Mouse (Mus musculus) embryonic facial prominence, embryonic 13.5 days (tissue): Measurements from ENCODE around the gene Siglecg. TPM values are rescaled to one million over a fixed set of nuclear protein-coding genes. Genes with fewer than 3 reads are reported as not detected.
A peak's percentile ranks its signal among the peaks of the same experiment; 100 is the strongest.

ENCODE experiments used
- ATAC-seq: fragments of 200-750 bp; cut with Nextera tagmentation; 2 replicates; pipeline ENCODE4 v1.8.0; 2017; ENCODE audit warnings: low read depth; ENCODE audit not compliant: insufficient number of reproducible peaks, insufficient read depth, low FRiP score, low TSS enrichment
- H3K27ac ChIP-seq: fragments of 300-500 bp; sonication (generic); 2 replicates; pipeline ENCODE4 v1.5.1; 2015; ENCODE audit warnings: moderate library complexity, mild to moderate bottlenecking, inconsistent platforms
- H3K27me3 ChIP-seq: fragments of 300-500 bp; sonication (generic); 2 replicates; pipeline ENCODE4 v1.6.1; 2015; ENCODE audit warnings: mild to moderate bottlenecking, inconsistent platforms
- H3K36me3 ChIP-seq: fragments of 300-500 bp; sonication (generic); 2 replicates; pipeline ENCODE4 v1.6.1; 2015; ENCODE audit warnings: mild to moderate bottlenecking, inconsistent platforms
- H3K4me1 ChIP-seq: fragments of 300-500 bp; sonication (generic); 2 replicates; pipeline ENCODE4 v1.6.1; 2015; ENCODE audit warnings: inconsistent platforms
- H3K4me2 ChIP-seq: fragments of 300-500 bp; sonication (generic); 2 replicates; pipeline ENCODE4 v1.6.1; 2015; ENCODE audit warnings: moderate library complexity, mild to moderate bottlenecking, inconsistent platforms
- H3K4me3 ChIP-seq: fragments of 300-500 bp; sonication (generic); 2 replicates; pipeline ENCODE4 v1.5.1; 2015; ENCODE audit warnings: mild to moderate bottlenecking, inconsistent platforms
- H3K9ac ChIP-seq: fragments of 300-500 bp; sonication (generic); 2 replicates; pipeline ENCODE4 v1.6.1; 2015; ENCODE audit warnings: mild to moderate bottlenecking, inconsistent platforms
- H3K9me3 ChIP-seq: fragments of 300-500 bp; sonication (generic); 2 replicates; pipeline ENCODE4 v1.6.1; 2016; ENCODE audit warnings: inconsistent platforms
- WGBS: fragments of 180-500 bp; shearing (Covaris S2); methylation state at CpG from one replicate; pipeline ENCODE4 v1.1.7; 2015; ENCODE audit warnings: mixed read lengths; 5-methylcytosine and 5-hydroxymethylcytosine counted together
- polyA plus RNA-seq: library from polyadenylated mRNA; unstranded; fragments of >200 nt; fragmentation: Nextera tagmentation; extraction: Ambion mirVana; gene quantifications from 2 replicates; pipeline ENCODE4 v1.2.1, GENCODE M21; 2015

Gene Siglecg
- polyA plus RNA-seq, 1 experiment from 2014 or later: not detected

DNA sequence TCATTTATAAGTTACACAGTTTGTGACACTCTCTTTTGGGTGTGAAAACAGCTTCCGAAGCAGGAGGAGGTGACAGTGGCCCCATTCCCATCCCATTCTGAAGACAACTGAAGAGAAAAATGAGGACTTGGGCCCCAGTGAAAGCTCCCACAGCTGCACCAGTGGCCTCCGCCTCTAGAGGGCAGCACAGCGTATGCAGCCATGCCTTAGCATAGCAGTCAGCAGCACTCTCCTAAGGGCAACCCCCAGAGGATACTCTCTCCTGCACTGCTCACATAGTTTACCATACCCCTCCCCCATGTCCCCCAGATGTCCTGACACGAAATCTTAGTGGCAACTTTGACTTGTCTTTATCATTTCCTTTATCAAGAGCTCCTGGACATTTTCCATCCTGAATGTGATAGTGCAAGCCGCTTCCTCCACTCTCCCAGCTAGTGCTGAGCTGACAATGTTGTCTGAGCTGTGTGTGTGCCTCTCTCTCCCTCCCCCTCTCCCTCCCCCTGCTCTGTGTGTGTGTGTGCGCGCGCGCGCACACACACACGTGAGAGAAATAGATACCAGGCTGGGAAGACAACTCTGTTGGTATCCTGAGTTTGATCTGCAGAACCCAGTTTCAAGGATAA is 15.1 kb downstream of the Siglecg start:
- H3K9me3 ChIP-seq: no peaks in the 10 kb centered on the region
- H3K27ac ChIP-seq: no peak overlapping the region
- 10% methylated on average over 11 of the region's 11 CpGs for WGBS
- no peak overlapping the region for H3K4me3 ChIP-seq
- H3K4me2 ChIP-seq: peak overlapping the region; percentile 39
- H3K4me1 ChIP-seq: peaks cover 5% of the 10 kb centered on the region; the same call in 1 of the 2 replicates
- no peaks in the 10 kb centered on the region for H3K27me3 ChIP-seq
- ATAC-seq: peak; percentile 79
- H3K36me3 ChIP-seq: no peaks in the 10 kb centered on the region
- H3K9ac ChIP-seq: no peak overlapping the region

DNA sequence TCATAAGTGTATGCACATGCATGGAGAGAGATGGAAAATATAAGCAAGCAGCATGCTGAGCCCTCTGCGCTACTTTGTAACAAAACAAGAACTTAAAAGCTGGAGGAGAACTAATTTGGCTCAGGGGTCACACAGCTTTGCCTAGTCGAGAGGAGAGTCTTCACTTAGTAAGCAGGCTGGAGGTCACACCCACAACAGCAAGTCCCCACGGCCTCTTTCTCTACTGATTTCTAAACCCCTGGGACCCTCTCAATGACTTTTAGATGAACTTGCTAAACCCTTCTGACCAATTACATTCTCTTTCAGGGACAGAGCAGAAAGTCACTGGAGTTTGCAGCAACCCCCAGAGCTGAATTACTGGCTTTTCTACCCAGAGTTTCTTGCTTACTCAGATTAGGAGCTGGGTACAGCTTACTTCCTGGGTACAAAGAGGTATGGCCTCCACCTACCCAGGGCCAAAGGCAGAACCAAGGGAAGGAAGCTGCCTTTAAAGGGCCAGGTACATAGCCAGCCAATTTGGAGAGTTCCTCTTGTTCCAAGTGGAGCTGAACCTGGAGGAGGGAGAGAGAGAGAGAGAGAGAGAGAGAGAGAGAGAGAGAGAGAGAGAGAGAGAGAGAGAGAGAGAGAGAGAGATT is 16.1 kb downstream of the Siglecg start:
- no peaks in the 10 kb centered on the region for H3K36me3 ChIP-seq
- no peak overlapping the region for H3K4me3 ChIP-seq
- peaks cover 5% of the 10 kb centered on the region; the same call in 1 of the 2 replicates for H3K4me1 ChIP-seq
- H3K4me2 ChIP-seq: no peak overlapping the region
- no peak overlapping the region for H3K27ac ChIP-seq
- WGBS: 62% methylated on average over 3 of the region's 3 CpGs
- no peak overlapping the region for H3K9ac ChIP-seq
- no peaks in the 10 kb centered on the region for H3K27me3 ChIP-seq
- no peaks in the 10 kb centered on the region for H3K9me3 ChIP-seq
- no peak for ATAC-seq

DNA sequence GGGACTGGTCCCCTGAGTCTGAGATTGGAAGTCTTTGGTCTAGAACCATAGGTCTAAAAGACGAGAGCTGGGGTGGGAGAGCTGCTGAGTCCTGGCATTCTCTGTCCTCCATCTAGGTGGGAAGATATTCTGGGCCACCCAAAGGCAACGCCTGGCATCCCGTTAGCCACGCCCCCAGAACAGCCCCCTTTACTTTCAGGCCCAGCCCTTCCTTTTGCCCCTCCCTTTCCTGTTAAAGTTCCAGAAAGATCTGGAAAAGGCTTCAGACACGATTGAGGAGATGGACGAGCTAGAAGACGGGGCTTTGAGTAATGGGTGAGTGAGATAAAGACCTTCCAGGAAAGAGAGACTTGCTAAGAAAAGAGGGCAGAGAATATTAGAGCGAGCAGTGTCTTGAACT is 19.4 kb downstream of the Siglecg start, which contains the start of gene Lim2:
TSS of gene Lim2 (plus strand) at position 265 of the 400 bp plus-strand sequence.
- H3K27me3 ChIP-seq: no peaks in the 10 kb centered on the region
- no peak within 1 kb of the TSS for H3K27ac ChIP-seq
- no peak within 1 kb of the TSS for H3K4me2 ChIP-seq
- H3K4me1 ChIP-seq: peaks cover 5% of the 10 kb centered on the region; the same call in 1 of the 2 replicates
- 83% methylated on average over 8 of the region's 8 CpGs for WGBS
- no peaks in the 10 kb centered on the region for H3K36me3 ChIP-seq
- ATAC-seq: no peak
- no peak within 1 kb of the TSS for H3K4me3 ChIP-seq
- no peak within 1 kb of the TSS for H3K9ac ChIP-seq
- H3K9me3 ChIP-seq: no peaks in the 10 kb centered on the region

DNA sequence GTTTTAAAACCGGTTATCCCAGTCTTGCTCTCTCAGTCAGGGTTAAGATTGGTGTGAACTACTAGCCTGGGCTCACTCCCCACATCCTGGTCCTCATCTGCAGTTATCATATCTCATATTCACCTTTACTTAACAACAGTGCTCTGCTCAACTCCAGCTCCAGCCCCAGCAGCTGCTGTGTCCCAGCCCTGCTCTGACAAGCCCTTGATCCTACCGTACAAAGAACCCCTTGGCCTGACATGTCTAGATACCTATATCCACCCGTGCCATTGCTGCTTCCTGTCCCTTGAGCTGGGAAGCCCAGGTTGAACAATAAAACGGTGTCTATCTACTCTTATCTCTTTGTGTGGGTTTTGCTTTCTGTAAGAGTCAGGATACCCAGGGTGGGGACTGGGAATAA is 21.5 kb downstream of the Siglecg start:
- WGBS: 55% methylated on average over 4 of the region's 4 CpGs
- ATAC-seq: no peak
- H3K4me3 ChIP-seq: no peak overlapping the region

DNA sequence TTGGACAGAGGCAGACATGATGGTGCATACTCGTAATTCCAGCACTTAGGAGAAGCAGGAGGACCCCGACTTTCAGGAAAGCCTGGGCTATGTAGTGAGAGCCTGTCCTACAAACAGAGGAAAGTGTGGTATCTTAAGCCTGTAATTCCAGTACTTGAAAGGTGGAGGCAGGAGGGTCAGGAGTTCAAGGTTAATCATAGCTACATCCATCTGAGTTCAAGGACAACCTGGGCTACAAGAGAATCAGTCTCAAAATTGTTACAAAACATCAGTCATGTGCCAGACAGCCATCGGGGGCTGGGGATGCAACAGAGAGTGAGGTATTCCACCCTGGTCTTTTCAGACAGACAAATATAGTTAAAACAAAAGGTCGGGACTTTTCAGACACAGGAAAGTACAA is 24.9 kb downstream of the Siglecg start:
- no peak overlapping the region for H3K9ac ChIP-seq
- WGBS: 71% methylated on average over 4 of the region's 4 CpGs
- no peak for ATAC-seq

More for the DNA sequence above, 21.5 kb downstream of the Siglecg start:
- no peak overlapping the region for H3K4me2 ChIP-seq
- H3K9ac ChIP-seq: no peak overlapping the region
- H3K4me1 ChIP-seq: no peaks in the 10 kb centered on the region
- H3K36me3 ChIP-seq: no peaks in the 10 kb centered on the region
- no peaks in the 10 kb centered on the region for H3K27me3 ChIP-seq
- no peaks in the 10 kb centered on the region for H3K9me3 ChIP-seq
- H3K27ac ChIP-seq: no peak overlapping the region

DNA sequence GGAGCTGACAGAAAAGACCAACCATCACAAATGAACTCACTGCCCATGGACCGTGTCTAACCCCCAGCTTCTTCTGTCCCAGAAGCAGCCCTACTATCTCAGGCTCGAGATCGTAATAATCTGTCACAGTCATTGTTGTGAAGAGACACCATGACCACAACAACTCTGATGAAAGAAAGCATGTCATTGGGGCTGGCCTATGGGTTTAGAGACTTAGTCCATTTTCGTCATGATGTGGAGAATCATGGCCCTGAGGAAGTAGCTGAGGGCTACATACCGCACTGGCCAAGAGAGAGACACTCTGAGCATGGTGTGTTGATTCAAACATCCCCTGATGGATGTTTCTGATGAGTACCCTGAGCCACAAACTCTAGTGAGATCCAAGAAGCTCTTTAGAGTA is 26.7 kb downstream of the Siglecg start:
- Histone ChIP-seq H3K4me3 (no peak overlapping the region), H3K9me3 (no peaks in the 10 kb centered on the region), H3K9ac (no peak overlapping the region), H3K27me3 (no peaks in the 10 kb centered on the region), H3K4me1 (no peaks in the 10 kb centered on the region), H3K27ac (no peak overlapping the region), H3K4me2 (no peak overlapping the region), H3K36me3 (no peaks in the 10 kb centered on the region)
- 84% methylated on average over 5 of the region's 5 CpGs for WGBS
- ATAC-seq: no peak

More for the DNA sequence above, 24.9 kb downstream of the Siglecg start:
- Histone ChIP-seq H3K4me1 (no peaks in the 10 kb centered on the region), H3K27me3 (no peaks in the 10 kb centered on the region), H3K36me3 (no peaks in the 10 kb centered on the region), H3K9me3 (no peaks in the 10 kb centered on the region), H3K27ac (no peak overlapping the region), H3K4me2 (no peak overlapping the region), H3K4me3 (no peak overlapping the region)

DNA sequence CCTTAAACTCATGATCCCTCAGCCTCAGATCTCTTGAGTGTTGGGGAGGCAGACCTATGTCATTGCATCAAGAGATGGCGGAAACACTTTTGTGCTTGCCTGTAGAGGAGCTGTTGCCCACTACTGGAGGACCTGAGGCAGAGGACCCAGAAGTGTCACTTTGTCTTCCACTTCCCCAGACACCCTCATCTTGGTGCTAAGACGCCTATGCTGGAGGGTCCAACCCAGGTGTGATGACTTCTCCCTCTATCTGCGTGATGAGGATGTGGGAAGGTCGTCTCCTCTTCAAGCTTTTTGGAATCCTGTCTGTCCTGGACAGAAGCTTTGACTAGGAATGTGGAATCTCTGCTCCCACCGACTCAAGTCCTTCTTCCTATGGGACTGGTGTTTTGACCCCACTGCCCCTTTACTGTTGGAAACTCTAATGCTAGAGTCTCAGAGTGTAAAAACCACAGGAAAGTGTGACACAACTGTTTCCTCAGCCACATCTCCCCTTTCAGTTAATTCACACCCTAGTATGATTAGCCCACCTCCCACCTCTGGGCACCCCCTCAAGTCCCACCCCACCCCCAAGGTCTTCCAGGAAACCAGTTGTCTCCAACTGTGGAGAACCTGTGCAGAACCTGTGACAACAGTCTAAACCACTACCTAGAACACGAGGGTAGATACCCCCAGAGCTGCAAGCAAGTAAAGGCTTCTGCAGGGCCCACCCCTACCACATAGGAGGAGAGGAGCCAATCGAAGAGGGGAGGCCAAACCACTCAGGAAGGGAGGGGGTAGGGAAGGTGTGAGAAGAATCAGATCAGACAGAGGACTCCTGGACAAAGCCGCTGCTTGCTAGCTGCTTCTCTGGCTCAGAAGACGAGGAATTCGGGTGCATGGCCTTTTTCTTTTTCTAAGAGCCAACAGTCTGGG is 28.6 kb downstream of the Siglecg start, which contains the start of gene Nkg7:
TSS of gene Nkg7 (plus strand) at position 733 of the 915 bp plus-strand sequence.
- ATAC-seq: no peak
- H3K36me3 ChIP-seq: no peaks in the 10 kb centered on the region
- H3K4me3 ChIP-seq: no peak within 1 kb of the TSS

DNA sequence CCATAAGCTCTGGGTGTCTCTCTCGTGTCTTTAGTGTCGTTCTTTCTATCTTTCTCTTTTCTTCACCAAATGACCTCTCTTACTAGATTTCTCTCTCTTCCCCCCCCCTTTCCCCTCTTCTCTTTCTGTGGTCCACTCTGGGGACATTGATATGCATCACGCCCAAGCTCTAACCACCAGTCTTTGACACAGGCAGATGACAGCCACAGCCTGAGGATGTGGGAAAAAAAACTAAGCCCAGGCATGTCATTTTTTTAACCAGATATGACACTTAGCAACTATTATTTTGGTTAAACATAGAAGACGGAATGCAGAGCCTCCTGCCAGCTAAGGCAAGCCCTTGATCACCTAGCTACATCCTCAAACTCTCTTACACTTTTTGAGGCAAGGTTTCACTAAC is 30.6 kb downstream of the Siglecg start:
- Histone ChIP-seq H3K36me3 (no peaks in the 10 kb centered on the region), H3K4me2 (no peak overlapping the region), H3K27me3 (no peaks in the 10 kb centered on the region), H3K9me3 (no peaks in the 10 kb centered on the region), H3K9ac (no peak overlapping the region), H3K4me1 (0 out of 2 replicates have a peak, but pooled peaks cover 5% of the 10 kb centered on the region), H3K4me3 (no peak overlapping the region), H3K27ac (no peak overlapping the region)
- WGBS: 75% methylated on average over 4 of the region's 4 CpGs
- no peak for ATAC-seq

More for the DNA sequence above, 28.6 kb downstream of the Siglecg start, which contains the start of gene Nkg7:
- 79% methylated on average over 10 of the region's 10 CpGs for WGBS
- H3K27ac ChIP-seq: no peak within 1 kb of the TSS
- no peak within 1 kb of the TSS for H3K9ac ChIP-seq
- H3K27me3 ChIP-seq: no peaks in the 10 kb centered on the region
- no peaks in the 10 kb centered on the region for H3K4me1 ChIP-seq
- no peak within 1 kb of the TSS for H3K4me2 ChIP-seq
- H3K9me3 ChIP-seq: no peaks in the 10 kb centered on the region

DNA sequence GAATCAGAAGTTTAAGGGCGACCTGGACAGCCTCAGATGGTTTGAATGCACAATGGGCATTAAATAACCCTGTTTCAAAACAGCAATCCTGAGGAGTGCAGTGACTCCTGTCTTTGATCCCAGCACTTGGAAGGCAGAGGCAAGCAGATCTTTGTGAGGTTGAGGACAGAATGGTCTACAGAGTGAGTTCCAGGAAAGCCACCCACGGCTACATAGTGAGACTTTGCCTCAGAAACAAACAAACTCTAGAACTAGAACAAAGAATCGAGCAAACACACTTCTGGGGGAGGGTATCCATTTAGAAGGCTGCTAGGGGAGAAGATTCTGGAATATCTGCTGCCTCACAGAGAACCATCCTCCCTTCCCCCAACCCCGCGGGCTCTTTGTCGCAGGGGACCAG is 32.5 kb downstream of the Siglecg start, which contains the start of gene Cldnd2:
TSS of gene Cldnd2 (plus strand) at position 301 of the 400 bp plus-strand sequence.
- WGBS: 80% methylated on average over 6 of the region's 6 CpGs
- Histone ChIP-seq H3K36me3 (no peaks in the 10 kb centered on the region), H3K27ac (no peak within 1 kb of the TSS), H3K9me3 (no peaks in the 10 kb centered on the region), H3K4me3 (no peak within 1 kb of the TSS), H3K9ac (no peak within 1 kb of the TSS), H3K4me1 (peaks cover 15% of the 10 kb centered on the region), H3K4me2 (no peak within 1 kb of the TSS), H3K27me3 (no peaks in the 10 kb centered on the region)
- no peak for ATAC-seq

DNA sequence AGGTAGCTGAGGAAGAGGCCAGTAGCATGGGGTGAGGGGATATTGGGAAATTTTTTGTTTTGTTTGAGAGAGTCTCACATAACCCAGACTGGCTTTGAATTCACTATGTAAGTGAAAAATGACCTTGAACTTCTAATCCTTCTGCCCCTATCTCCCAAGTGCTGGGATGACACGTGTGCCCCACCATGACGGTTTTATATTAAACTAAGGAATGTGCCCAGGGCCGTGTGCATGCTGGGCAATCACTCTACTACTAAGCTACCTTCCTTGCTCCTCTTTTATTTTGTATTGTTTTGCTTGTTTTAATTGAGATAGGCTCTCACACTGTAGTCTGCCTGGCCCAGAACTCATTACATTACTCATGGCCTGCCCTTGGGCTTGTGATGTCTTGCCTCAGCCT is 33.1 kb downstream of the Siglecg start:
- H3K36me3 ChIP-seq: no peaks in the 10 kb centered on the region

DNA sequence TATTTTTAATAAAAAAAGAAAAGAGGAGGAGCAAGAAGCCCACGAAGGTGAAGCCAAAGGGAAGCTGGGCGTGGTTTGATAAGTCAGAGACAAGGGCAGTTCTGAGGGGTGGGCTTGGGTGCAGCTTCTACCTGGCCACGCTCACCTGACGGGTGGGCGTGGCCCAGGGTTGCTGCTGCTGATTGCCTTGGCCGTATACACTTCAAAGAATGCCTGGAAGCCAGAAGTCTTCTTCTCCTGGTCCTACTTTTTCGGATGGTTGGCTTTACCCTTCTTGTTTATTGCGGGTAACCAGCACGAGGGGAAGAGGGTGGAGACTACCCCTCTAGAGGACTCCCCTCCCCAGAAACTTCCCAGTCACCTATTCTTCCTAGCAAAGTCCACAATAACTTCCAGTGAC is 34.7 kb downstream of the Siglecg start:
- peak overlapping the region; percentile 98 for H3K27ac ChIP-seq
- peak overlapping the region; percentile 60 for H3K4me3 ChIP-seq
- WGBS: 5% methylated on average over 9 of the region's 9 CpGs
- H3K4me2 ChIP-seq: peak overlapping the region; percentile 85
- H3K27me3 ChIP-seq: no peaks in the 10 kb centered on the region
- H3K9ac ChIP-seq: peak overlapping the region; percentile 77
- no peaks in the 10 kb centered on the region for H3K9me3 ChIP-seq
- ATAC-seq: no peak
- H3K36me3 ChIP-seq: no peaks in the 10 kb centered on the region
- H3K4me1 ChIP-seq: peaks cover 15% of the 10 kb centered on the region

More for the DNA sequence above, 33.1 kb downstream of the Siglecg start:
- Histone ChIP-seq H3K9ac (no peak overlapping the region), H3K4me2 (no peak overlapping the region), H3K27me3 (no peaks in the 10 kb centered on the region), H3K4me3 (no peak overlapping the region), H3K9me3 (no peaks in the 10 kb centered on the region), H3K4me1 (peaks cover 15% of the 10 kb centered on the region), H3K27ac (no peak overlapping the region)
- ATAC-seq: no peak
- 85% methylated on average over 3 of the region's 3 CpGs for WGBS
